Mouse (Mus musculus) olfactory bulb, adult 2 months (tissue): ENCODE results near the gene Kdm1b.

ENCODE experiments used
- CTCF ChIP-seq: fragments of 200-500 bp; IDR thresholded peaks from 2 replicates; pipeline ENCODE4 v1.5.1; 2012; ENCODE audit warnings: low read depth, mild to moderate bottlenecking, low read length, moderate library complexity; ENCODE audit not compliant: insufficient read depth
- POLR2A ChIP-seq: fragments of 200-500 bp; IDR thresholded peaks from 2 replicates; pipeline ENCODE4 v1.6.1; 2012; ENCODE audit warnings: mild to moderate bottlenecking, low read depth, low read length, moderate library complexity; ENCODE audit not compliant: insufficient read depth

DNA sequence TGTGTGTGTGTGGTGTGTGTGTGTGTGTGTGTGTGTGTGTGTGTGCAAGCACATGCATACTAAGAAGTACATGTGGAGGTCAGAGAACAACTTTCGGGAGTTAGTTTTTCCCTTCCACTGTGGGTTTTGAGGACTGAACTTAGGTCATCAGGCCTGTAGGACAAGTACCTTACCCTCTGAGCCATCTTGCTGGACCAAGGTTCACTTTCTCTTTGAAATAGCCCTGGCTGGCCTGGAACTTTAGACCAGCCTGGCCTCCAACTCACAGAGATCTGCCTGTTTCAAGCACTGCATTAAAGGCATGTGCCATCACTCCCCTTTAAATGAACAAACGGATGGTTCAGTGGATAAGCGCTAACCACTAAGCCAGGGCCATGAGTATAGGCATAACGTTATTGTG lies 9.7 kb upstream of the Kdm1b start:
- TF ChIP-seq POLR2A: no peak
- no peak for TF ChIP-seq CTCF
